Mouse (Mus musculus) heart, embryonic 16.5 days (tissue): ENCODE data around the gene Shkbp1. TPM values are rescaled to one million over a fixed set of nuclear protein-coding genes. Genes with fewer than 3 reads are reported as not detected.
A peak's percentile ranks its signal among the peaks of the same experiment; 100 is the strongest.

Experiments used
- ATAC-seq: fragments of 200-750 bp; cut with Nextera tagmentation; replicated peaks from 2 replicates; pipeline ENCODE4 v1.8.0; 2017; ENCODE audit warnings: moderate number of reproducible peaks; ENCODE audit not compliant: insufficient read depth, low FRiP score; ENCODE audit errors: extremely low read depth
- H3K27ac ChIP-seq: fragments of 300-500 bp; sonication (generic); 2 replicates; pipeline ENCODE4 v1.5.1; 2014; ENCODE audit warnings: mild to moderate bottlenecking, low read length, control low read depth, moderate library complexity
- H3K27me3 ChIP-seq: fragments of 300-500 bp; sonication (generic); 2 replicates; pipeline ENCODE4 v1.6.1; 2014; ENCODE audit warnings: low read length, mixed read lengths; ENCODE audit not compliant: control insufficient read depth, insufficient read depth
- H3K36me3 ChIP-seq: fragments of 300-500 bp; sonication (generic); 2 replicates; pipeline ENCODE4 v1.6.1; 2014; ENCODE audit not compliant: control insufficient read depth, insufficient read depth
- H3K4me1 ChIP-seq: fragments of 300-500 bp; sonication (generic); 2 replicates; pipeline ENCODE4 v1.6.1; 2014; ENCODE audit warnings: low read length, mixed read lengths; ENCODE audit not compliant: control insufficient read depth, insufficient read depth
- H3K4me2 ChIP-seq: fragments of 300-500 bp; sonication (generic); 2 replicates; pipeline ENCODE4 v1.6.1; 2014; ENCODE audit warnings: low read depth, mild to moderate bottlenecking, control low read depth, low read length
- H3K4me3 ChIP-seq: fragments of 300-500 bp; sonication (generic); 2 replicates; pipeline ENCODE4 v1.5.1; 2014; ENCODE audit warnings: mild to moderate bottlenecking, control low read depth, low read length
- H3K9ac ChIP-seq: fragments of 300-500 bp; sonication (generic); 2 replicates; pipeline ENCODE4 v1.6.1; 2014; ENCODE audit warnings: low read length, control low read depth
- H3K9me3 ChIP-seq: fragments of 300-500 bp; sonication (generic); replicated peaks from 2 replicates; pipeline ENCODE4 v1.6.1; 2016; ENCODE audit warnings: low read length; ENCODE audit not compliant: control insufficient read depth
- WGBS: fragments of 180-500 bp; shearing (Covaris S2); extraction: QIAGEN DNeasy Blood & Tissue Kit; methylation state at CpG from one replicate; pipeline ENCODE4 v1.1.7; 2014; 5-methylcytosine and 5-hydroxymethylcytosine counted together
- polyA plus RNA-seq: library from polyadenylated mRNA; unstranded; fragments of >200 nt; fragmentation: Nextera tagmentation; extraction: Ambion mirVana; gene quantifications from 2 replicates; pipeline ENCODE4 v1.2.1, GENCODE M21; 2015

Gene Shkbp1
- polyA plus RNA-seq, 1 experiment from 2014 or later = 22.3 TPM

- WGBS = 39% methylated on average over 7 of the region's 7 CpGs
- Histone ChIP-seq H3K27me3 (peaks cover 52% of the 10 kb centered on the region), H3K36me3 (peaks cover 6% of the 10 kb centered on the region), H3K27ac (no peak overlapping the region), H3K4me2 (no peak overlapping the region), H3K4me3 (no peak overlapping the region), H3K9ac (no peak overlapping the region), H3K9me3 (no peaks in the 10 kb centered on the region), H3K4me1 (peaks cover 15% of the 10 kb centered on the region)
- ATAC-seq = no peak
Measured at GRCm38 (mm10) chr7:27339519-27339918, 16.3 kb downstream of the Shkbp1 start.

- no peak for ATAC-seq
- Histone ChIP-seq H3K27ac (no peak overlapping the region), H3K9ac (no peak overlapping the region), H3K4me3 (no peak overlapping the region), H3K9me3 (no peaks in the 10 kb centered on the region), H3K4me2 (no peak overlapping the region), H3K27me3 (peaks cover 56% of the 10 kb centered on the region), H3K4me1 (peaks cover 15% of the 10 kb centered on the region), H3K36me3 (peaks cover 4% of the 10 kb centered on the region)
- WGBS = 80% methylated on average over 4 of the region's 4 CpGs
Measured at GRCm38 (mm10) chr7:27339114-27339513, 16.7 kb downstream of the Shkbp1 start.

- no peaks in the 10 kb centered on the region for H3K9me3 ChIP-seq
- H3K27ac ChIP-seq = no peak within 1 kb of the TSS
- H3K4me2 ChIP-seq = peak within 1 kb of the TSS; percentile 65
- H3K27me3 ChIP-seq = peaks cover 72% of the 10 kb centered on the region
- peaks cover 29% of the 10 kb centered on the region for H3K4me1 ChIP-seq
- no peak for ATAC-seq
- peak within 1 kb of the TSS; percentile 43 for H3K4me3 ChIP-seq
- peaks cover 2% of the 10 kb centered on the region for H3K36me3 ChIP-seq
- H3K9ac ChIP-seq = peak within 1 kb of the TSS; percentile 53
- WGBS = 1% methylated on average over 36 of the region's 36 CpGs
Measured at GRCm38 (mm10) chr7:27337175-27337853, 18.5 kb downstream of the Shkbp1 start, which contains the start of gene Ltbp4. Ltbp4 (minus strand) TSS chr7:27337692.

GRCm38 (mm10) chr7:27335928-27336823, 19.6 kb downstream of the Shkbp1 start:
- peak overlapping the region; percentile 43 for H3K4me3 ChIP-seq
- ATAC-seq = peak; percentile 62
- peaks cover 78% of the 10 kb centered on the region for H3K27me3 ChIP-seq
- no peaks in the 10 kb centered on the region for H3K9me3 ChIP-seq
- H3K4me2 ChIP-seq = peak overlapping the region; percentile 65
- no peaks in the 10 kb centered on the region for H3K36me3 ChIP-seq
- H3K27ac ChIP-seq = peak overlapping the region; percentile 57
- peak overlapping the region; percentile 49; the same call in 1 of the 2 replicates for H3K9ac ChIP-seq
- H3K4me1 ChIP-seq = peaks cover 35% of the 10 kb centered on the region
- under 1% methylated on average over 47 of the region's 47 CpGs for WGBS

GRCm38 (mm10) chr7:27335011-27335720, 20.7 kb downstream of the Shkbp1 start:
- Histone ChIP-seq H3K27ac (peak overlapping the region; percentile 68), H3K4me3 (no peak overlapping the region), H3K4me1 (peaks cover 43% of the 10 kb centered on the region), H3K36me3 (no peaks in the 10 kb centered on the region), H3K9me3 (no peaks in the 10 kb centered on the region), H3K9ac (peak overlapping the region; percentile 33; the same call in 1 of the 2 replicates), H3K27me3 (peaks cover 84% of the 10 kb centered on the region), H3K4me2 (peak overlapping the region; percentile 90; the same call in 1 of the 2 replicates)
- WGBS = 43% methylated on average over 15 of the region's 15 CpGs
- ATAC-seq = no peak

GRCm38 (mm10) chr7:27334405-27334911, 21.4 kb downstream of the Shkbp1 start:
- H3K4me3 ChIP-seq = peak overlapping the region; percentile 73
- 2% methylated on average over 32 of the region's 32 CpGs for WGBS
- H3K4me2 ChIP-seq = peak overlapping the region; percentile 90
- no peaks in the 10 kb centered on the region for H3K9me3 ChIP-seq
- H3K9ac ChIP-seq = peak overlapping the region; percentile 33; the same call in 1 of the 2 replicates
- ATAC-seq = peak; percentile 2; the same call in 1 of the 2 replicates
- H3K27me3 ChIP-seq = peaks cover 87% of the 10 kb centered on the region
- peak overlapping the region; percentile 68 for H3K27ac ChIP-seq
- no peaks in the 10 kb centered on the region for H3K36me3 ChIP-seq
- peaks cover 50% of the 10 kb centered on the region for H3K4me1 ChIP-seq

GRCm38 (mm10) chr7:27333316-27333941, 22.4 kb downstream of the Shkbp1 start:
- peak overlapping the region; percentile 90 for H3K4me2 ChIP-seq
- under 1% methylated on average over 48 of the region's 77 CpGs for WGBS
- peak overlapping the region; percentile 73 for H3K4me3 ChIP-seq
- H3K9ac ChIP-seq = peak overlapping the region; percentile 85
- peak overlapping the region; percentile 74 for H3K27ac ChIP-seq
- no peaks in the 10 kb centered on the region for H3K9me3 ChIP-seq
- no peak for ATAC-seq
- peaks cover 56% of the 10 kb centered on the region for H3K4me1 ChIP-seq
- H3K27me3 ChIP-seq = peaks cover 85% of the 10 kb centered on the region
- no peaks in the 10 kb centered on the region for H3K36me3 ChIP-seq
